Mouse (Mus musculus) myocyte (in vitro differentiated cells): Measurements from ENCODE around the gene Gm3646.

Source experiments
- MAX ChIP-seq: IDR thresholded peaks from one replicate; pipeline ENCODE4 v1.6.1; 2011; ENCODE audit warnings: low read depth, mild to moderate bottlenecking, control low read depth
- POLR2A ChIP-seq: IDR thresholded peaks from one replicate; pipeline ENCODE4 v1.6.1; 2011; ENCODE audit warnings: low read depth, mild to moderate bottlenecking, control low read depth, moderate library complexity; ENCODE audit not compliant: insufficient read length

- TF ChIP-seq POLR2A (no peak), MAX (no peak)
Measured at GRCm38 (mm10) chr1:39831594-39832039, 26.5 kb upstream of the Gm3646 start.
